Mouse (Mus musculus): ENCODE data around the gene Lpin2.

Gene Lpin2

DNA sequence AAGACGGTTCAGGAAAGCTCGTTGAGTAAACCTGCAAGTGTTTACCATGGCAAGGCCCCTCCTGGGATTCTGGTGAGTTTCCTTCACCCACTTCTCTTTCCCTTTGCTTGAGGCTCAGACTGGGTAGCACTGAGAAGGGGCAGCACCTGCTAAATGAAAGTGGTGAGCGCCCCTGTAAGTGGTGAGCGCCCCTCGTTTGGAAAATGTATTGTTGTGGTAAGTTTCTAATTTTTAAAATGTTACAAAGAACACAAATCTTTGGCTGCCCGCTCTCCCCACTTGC lies 22.4 kb downstream of the Lpin2 start:
- peak; percentile 37 for DNase-seq

DNA sequence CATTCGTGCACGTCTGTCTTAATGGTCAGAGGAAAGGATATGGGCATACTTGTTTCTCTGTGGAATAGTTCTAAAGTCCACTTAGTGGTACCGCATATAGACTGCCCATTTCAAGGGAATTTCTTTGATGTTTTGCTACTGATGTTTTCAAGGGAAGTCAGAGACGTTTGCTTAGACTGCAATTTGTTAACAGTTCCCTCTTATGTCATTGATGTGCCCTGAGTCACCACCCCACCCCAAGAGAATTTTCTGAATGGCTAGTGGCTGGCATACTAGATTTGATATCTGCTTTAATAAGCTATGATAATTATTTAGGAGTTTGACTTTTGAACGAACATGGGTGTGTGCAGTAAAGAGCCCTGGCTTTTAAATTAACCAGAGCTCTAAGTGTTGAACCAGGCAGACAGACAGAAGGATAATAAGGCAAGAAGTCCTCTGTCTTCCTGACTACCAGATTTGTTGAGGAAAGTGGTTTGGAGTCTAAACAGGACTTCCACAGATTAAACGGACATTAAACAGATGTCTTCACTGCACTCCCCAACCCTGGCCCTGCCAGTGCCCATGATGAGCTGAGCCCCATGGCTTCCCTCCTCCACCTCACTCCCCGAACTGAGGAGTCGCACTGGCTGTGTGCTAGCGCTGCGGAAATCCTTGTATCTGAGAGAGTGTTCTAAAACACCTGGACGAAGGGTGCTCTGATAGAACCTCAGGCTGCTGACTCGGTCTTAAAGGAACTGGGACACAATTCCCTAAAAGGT lies 24.0 kb downstream of the Lpin2 start:
- no peak for DNase-seq

DNA sequence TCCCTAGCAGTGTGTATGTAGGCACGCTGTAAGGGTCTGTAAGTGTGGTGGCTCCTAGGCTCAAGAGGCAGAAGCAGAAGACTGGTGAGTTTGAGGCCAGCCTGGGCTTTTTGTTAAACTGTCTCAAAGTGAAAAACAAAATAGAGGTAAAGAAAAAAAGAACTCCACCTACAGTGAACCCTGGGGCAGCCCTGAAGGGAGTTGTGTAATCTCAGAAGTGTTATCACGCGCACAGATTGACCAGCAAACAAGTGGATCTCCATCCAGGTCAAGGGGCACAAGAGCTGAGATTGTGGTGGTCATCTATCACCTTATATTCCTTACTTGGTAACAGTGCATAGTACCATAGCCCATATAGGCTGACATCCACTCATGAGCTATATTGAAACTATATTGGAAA lies 24.9 kb downstream of the Lpin2 start:
- DNase-seq: no peak

DNA sequence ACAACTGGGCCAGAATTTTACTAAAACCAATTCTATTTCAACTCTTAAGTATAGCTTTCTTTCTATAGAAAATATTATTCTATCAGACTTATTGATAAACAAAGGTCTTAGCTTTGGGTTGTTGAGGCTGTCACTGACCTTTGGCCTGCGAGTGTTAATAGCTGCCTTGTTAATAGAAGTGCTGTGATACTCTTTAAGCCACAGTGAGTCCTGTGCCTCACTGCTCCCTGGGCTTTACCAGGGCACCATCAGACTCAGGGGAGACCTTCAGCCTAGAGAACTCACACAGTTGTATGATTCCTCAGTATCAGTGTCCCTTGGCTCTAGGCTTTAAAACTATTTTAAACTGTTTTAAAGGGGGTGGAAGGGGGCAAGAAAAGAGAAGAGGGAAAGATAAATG lies 26.0 kb downstream of the Lpin2 start:
- DNase-seq: no peak

GRCm38 (mm10) chr17:71208921-71209320 lies 26.6 kb downstream of the Lpin2 start:
- DNase-seq: no peak

DNA sequence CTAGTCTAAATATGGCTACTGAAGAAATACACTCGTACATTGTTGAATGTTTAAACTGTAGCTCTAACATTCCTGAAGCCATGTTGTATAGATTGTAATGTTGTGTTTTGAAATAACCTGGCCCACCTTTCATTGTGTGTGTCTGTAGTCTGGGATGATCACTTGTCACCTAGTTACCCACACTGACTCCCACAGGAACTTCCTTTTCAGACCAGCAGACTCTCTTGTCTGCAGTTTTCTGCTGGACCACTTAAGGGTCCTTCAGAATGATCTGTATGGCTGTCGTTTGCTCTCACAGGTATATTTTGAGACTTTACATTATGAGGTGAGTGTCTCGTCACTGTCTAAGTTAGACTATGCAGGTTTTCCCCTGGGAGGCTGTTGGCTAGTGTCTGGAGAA lies 27.6 kb downstream of the Lpin2 start:
- DNase-seq: no peak

- no peak for DNase-seq
Measured at GRCm38 (mm10) chr17:71211962-71212646, 29.7 kb downstream of the Lpin2 start.

GRCm38 (mm10) chr17:71213666-71214065 lies 31.3 kb downstream of the Lpin2 start:
- DNase-seq: no peak

GRCm38 (mm10) chr17:71214514-71215240 lies 32.3 kb downstream of the Lpin2 start:
- DNase-seq: no peak

GRCm38 (mm10) chr17:71215241-71215839 lies 33.0 kb downstream of the Lpin2 start:
- no peak for DNase-seq

DNA sequence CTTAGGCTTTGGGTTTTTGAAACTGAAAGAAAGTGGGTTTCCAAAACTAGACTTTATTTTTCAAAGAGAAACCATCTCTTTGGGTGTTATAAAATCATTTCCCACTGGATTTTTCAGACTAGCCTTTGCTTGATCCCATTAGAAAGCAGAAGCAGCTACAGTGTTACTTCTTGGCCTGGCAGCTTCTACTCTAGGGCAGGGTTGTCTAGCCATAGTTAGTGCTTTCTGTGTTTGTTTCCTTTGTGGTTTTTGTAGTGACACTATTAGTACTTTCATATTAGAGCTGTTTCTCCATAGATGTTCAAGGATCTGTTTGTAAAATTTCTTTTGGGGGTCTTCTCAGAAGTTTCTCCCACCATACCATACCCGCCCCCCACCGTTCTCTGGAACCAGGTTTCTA lies 33.9 kb downstream of the Lpin2 start:
- DNase-seq: no peak

- no peak for DNase-seq
Measured at GRCm38 (mm10) chr17:71217111-71217685, 34.8 kb downstream of the Lpin2 start.

- no peak for DNase-seq
Measured at GRCm38 (mm10) chr17:71221383-71221782, 39.0 kb downstream of the Lpin2 start.

DNA sequence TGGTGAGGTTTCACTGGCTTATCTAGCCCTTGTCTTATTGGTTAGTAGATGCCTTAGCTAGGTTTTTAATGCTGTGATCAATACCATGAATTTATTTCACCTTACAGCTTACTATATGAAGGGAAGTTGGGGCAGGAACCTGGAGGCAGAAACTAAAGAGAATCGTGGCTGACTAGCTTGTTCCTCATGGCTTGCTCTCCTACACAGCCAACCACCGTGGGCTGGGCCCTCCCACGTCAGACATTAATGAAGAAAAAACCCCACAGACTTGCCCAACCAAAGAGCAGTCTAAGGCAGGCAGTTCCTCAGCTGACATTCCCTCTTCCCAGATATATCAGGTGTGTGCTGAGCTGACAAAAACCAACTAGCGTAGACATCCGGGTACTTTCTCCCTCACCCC lies 41.3 kb downstream of the Lpin2 start:
- no peak for DNase-seq

GRCm38 (mm10) chr17:71224521-71224920 lies 42.2 kb downstream of the Lpin2 start:
- no peak for DNase-seq

DNA sequence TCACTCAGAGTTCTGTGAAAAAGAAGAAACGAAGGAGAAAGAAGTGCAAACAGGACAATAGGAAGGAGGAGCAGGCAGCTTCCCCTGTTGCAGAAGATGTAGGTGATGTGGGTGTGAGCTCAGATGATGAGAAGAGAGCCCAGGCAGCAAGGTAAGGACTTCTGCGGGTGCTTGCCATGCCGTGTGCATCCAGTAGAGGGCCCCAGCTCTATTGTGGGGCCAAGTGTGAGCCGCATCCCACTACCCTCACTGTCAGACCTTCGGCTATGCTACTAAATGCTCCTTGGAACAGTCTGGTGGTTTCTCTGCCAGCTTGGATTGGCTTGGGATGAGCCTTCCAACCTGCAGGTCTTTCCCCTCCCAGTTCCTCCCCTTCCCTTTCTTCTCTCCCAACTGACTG lies 42.7 kb downstream of the Lpin2 start:
- peak; percentile 37 for DNase-seq

DNA sequence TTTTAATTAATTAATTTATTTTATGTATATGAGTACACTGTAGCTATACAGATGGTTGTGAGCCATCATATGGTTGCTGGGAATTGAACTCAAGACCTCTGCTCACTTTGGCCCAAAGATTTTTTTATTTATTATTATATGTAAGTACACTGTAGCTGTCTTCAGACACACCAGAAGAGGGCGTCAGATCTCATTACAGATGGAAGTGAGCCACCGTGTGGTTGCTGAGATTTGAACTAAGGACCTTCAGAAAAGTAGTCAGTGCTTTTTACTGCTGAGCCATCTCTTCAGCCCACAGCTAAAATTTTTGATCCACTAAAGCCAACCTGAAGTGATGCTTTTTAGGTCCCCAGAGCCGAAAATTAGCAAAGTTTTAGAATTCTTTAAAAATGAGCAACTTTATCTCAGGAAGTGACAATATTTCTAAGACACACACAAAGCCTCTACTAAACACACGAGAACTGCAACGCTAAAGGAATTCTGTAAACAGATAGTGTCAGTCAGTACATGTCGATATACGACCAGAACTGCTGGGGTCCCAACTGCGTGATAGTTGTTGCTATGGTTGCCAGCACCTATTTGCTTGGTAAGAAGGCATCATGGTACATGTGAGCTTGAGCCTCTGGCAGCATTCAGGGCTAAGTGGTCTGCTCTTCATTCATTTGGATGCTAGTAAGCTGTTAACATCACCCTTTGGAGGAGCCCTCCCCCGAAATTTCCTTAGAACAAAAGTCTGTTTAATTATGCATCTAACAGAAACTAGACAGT lies 45.0 kb downstream of the Lpin2 start:
- no peak for DNase-seq

DNA sequence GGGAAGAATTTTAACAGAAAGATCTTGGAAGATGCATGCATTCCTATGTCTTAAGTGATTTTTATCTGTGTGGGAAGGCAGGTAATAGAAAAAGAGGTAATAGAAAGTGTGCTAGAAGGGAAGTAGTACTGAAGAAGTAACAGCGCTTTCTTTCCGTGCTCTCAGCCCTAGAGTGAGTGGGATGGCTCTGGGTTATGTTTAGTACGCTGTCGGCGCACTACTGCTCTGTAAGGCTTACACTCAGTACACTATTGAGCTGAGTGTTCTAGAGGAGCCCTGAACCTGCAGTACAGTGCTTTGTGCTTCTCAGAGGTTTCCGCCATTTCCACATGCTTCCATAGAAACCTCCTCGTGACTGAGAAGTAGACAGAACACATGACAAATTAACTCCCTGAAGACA lies 46.3 kb downstream of the Lpin2 start:
- DNase-seq: no peak

- no peak for DNase-seq
Measured at GRCm38 (mm10) chr17:71230108-71230709, 47.8 kb downstream of the Lpin2 start.

- DNase-seq: no peak
Measured at GRCm38 (mm10) chr17:71231998-71232397, 49.6 kb downstream of the Lpin2 start.

GRCm38 (mm10) chr17:71233210-71233609 lies 50.9 kb downstream of the Lpin2 start:
- DNase-seq: no peak

GRCm38 (mm10) chr17:71234041-71234594 lies 51.8 kb downstream of the Lpin2 start:
- DNase-seq: no peak
